Mouse (Mus musculus): Measurements from ENCODE around the gene Meis1. TPM values are rescaled to one million over a fixed set of nuclear protein-coding genes. Genes with fewer than 3 reads are reported as not detected.

Meis1 gene
- polyA plus RNA-seq, 1 experiment from 2014 or later, result 84.7 TPM

DNA sequence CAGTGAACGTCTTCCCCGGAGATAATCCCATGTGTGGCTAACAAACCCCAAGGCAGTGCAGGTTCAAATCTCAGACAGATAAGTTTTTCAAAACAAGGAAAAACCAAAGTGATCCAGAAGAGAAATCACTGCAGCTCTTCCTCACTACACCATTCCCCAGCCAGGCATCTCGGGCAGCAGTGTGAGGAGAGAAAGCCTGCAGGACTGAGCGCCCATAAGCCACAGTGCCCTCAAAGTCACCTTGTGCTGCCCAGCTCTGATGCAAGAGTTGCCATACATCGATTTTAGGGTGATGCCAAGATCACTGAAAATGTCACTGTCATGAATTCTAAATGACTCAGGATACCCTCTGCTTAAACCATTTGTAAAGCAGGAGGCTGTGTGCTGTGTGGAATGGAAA, 15.7 kb downstream of the Meis1 start:
- H3K4me2 ChIP-seq (ENCODE audit: low read depth, low read length), result no peak overlapping the region
- no peak overlapping the region for H3K9ac ChIP-seq (ENCODE audit: low read depth, low read length)
- 0 out of 2 replicates have a peak, but pooled peaks cover 5% of the 10 kb centered on the region for H3K4me1 ChIP-seq (ENCODE audit: control insufficient read depth, insufficient read depth, low read length)
- H3K27ac ChIP-seq (ENCODE audit: low read length), result no peak overlapping the region
- H3K9me3 ChIP-seq (ENCODE audit: control insufficient read depth, low read length), result no peaks in the 10 kb centered on the region
- H3K4me3 ChIP-seq (ENCODE audit: low read length), result no peak overlapping the region
- no peaks in the 10 kb centered on the region for H3K36me3 ChIP-seq (ENCODE audit: control insufficient read depth, insufficient read depth, low read length)
- ATAC-seq, result no peak
- WGBS, result 73% methylated on average over 5 of the region's 5 CpGs
- H3K27me3 ChIP-seq (replicated peaks; ENCODE audit: control insufficient read depth, insufficient read depth, low read length), result no peaks in the 10 kb centered on the region

DNA sequence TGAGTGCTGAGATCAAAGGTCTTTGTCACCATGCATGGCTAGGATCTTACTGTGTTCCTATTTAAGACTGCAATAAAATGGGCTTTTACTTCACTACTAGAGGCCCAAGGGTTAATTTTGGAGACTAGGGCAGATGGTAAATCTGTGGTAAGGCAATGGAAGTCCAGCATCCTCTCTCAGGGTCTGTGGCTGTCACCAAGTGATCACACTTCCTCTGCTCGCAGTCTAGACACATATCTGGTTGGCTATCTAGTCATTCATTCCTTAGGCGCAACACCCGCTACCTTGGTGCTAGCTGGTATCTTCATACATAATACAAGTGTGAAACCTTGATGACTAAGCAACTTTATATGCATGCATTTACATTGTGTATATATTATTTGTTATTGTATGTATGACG, 22.0 kb downstream of the Meis1 start:
- Histone ChIP-seq H3K9me3 (ENCODE audit: control insufficient read depth, low read length) (no peaks in the 10 kb centered on the region), H3K9ac (ENCODE audit: low read depth, low read length) (no peak overlapping the region), H3K4me3 (ENCODE audit: low read length) (no peak overlapping the region), H3K27ac (ENCODE audit: low read length) (no peak overlapping the region), H3K36me3 (ENCODE audit: control insufficient read depth, insufficient read depth, low read length) (peaks cover 9% of the 10 kb centered on the region; the same call in 1 of the 2 replicates), H3K4me1 (ENCODE audit: control insufficient read depth, insufficient read depth, low read length) (no peaks in the 10 kb centered on the region), H3K27me3 (replicated peaks; ENCODE audit: control insufficient read depth, insufficient read depth, low read length) (no peaks in the 10 kb centered on the region), H3K4me2 (ENCODE audit: low read depth, low read length) (no peak overlapping the region)
- ATAC-seq, result no peak
- 92% methylated on average over 4 of the region's 4 CpGs for WGBS

DNA sequence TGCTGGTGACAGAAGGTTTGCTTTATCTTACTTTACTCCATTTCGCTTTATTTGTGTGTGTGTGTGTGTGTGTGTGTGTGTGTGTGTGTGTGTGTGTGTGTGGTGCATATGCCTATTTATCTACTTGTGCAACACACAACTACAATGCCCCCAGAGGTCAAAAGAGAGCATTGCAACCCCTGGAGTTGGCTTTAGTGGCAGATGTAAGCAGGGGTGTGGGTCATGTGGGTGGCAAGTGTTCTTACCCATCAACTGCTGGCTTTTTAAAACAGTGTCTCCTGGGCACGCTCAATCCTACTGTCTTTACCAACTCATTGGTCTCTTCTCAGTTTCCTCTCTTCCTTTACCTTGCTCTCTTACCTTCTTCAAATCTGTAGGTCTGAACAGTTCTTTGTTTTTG, 22.5 kb downstream of the Meis1 start:
- H3K9ac ChIP-seq (ENCODE audit: low read depth, low read length), result no peak overlapping the region
- H3K4me2 ChIP-seq (ENCODE audit: low read depth, low read length), result no peak overlapping the region
- no peak overlapping the region for H3K27ac ChIP-seq (ENCODE audit: low read length)
- WGBS, result 95% methylated on average over 2 of the region's 2 CpGs
- peaks cover 9% of the 10 kb centered on the region; the same call in 1 of the 2 replicates for H3K36me3 ChIP-seq (ENCODE audit: control insufficient read depth, insufficient read depth, low read length)
- ATAC-seq, result no peak
- no peaks in the 10 kb centered on the region for H3K4me1 ChIP-seq (ENCODE audit: control insufficient read depth, insufficient read depth, low read length)
- no peaks in the 10 kb centered on the region for H3K27me3 ChIP-seq (replicated peaks; ENCODE audit: control insufficient read depth, insufficient read depth, low read length)
- no peaks in the 10 kb centered on the region for H3K9me3 ChIP-seq (ENCODE audit: control insufficient read depth, low read length)
- H3K4me3 ChIP-seq (ENCODE audit: low read length), result no peak overlapping the region

DNA sequence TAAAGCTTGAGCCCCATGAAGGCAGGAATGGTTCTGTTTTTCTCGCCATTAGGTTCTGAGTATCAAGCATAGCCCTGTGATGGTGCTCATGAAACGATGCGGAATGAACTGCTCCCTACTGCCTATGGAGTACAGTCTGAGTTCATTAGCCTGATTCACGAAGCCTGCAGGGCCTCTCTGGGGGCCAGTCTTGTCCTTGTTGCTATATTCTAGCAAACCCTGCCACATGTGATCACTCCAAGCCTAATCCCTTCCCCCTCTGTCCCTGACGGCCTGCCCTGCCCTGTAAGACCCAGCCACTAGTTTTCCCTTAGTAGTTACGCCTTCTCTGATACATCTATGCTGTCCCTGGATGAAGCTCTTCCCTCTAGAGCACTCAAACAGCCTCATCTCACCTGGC, 26.0 kb downstream of the Meis1 start:
- no peaks in the 10 kb centered on the region for H3K4me1 ChIP-seq (ENCODE audit: control insufficient read depth, insufficient read depth, low read length)
- no peaks in the 10 kb centered on the region for H3K27me3 ChIP-seq (replicated peaks; ENCODE audit: control insufficient read depth, insufficient read depth, low read length)
- 76% methylated on average over 6 of the region's 6 CpGs for WGBS
- H3K4me2 ChIP-seq (ENCODE audit: low read depth, low read length), result no peak overlapping the region
- H3K36me3 ChIP-seq (ENCODE audit: control insufficient read depth, insufficient read depth, low read length), result peaks cover 15% of the 10 kb centered on the region; the same call in 1 of the 2 replicates
- H3K4me3 ChIP-seq (ENCODE audit: low read length), result no peak overlapping the region
- H3K9ac ChIP-seq (ENCODE audit: low read depth, low read length), result no peak overlapping the region
- H3K9me3 ChIP-seq (ENCODE audit: control insufficient read depth, low read length), result no peaks in the 10 kb centered on the region
- ATAC-seq, result no peak
- H3K27ac ChIP-seq (ENCODE audit: low read length), result no peak overlapping the region

DNA sequence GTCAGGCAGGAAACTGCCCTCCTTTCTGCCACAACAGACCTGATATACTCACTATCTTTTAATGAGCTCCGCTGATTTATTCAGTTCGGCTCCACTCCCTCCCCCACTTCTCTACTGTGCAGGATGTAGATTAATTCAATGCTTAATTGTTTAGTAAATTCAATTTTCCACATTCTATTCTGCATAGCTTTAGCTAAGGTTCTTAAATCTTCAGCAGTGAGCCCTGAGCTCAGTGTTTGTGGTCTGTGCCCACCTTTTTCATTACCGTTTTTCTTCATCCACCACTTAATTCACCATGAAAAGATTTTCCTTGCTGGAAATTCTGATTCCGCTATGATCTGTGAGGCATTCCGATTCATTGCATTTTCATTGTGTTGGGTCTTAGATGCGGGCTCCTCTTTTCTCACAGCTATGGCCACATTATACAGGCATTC, 28.5 kb downstream of the Meis1 start:
- ATAC-seq, result no peak
- H3K27me3 ChIP-seq (replicated peaks; ENCODE audit: control insufficient read depth, insufficient read depth, low read length), result no peaks in the 10 kb centered on the region
- H3K9ac ChIP-seq (ENCODE audit: low read depth, low read length), result no peak overlapping the region
- peaks cover 9% of the 10 kb centered on the region; the same call in 1 of the 2 replicates for H3K36me3 ChIP-seq (ENCODE audit: control insufficient read depth, insufficient read depth, low read length)
- 76% methylated on average over 6 of the region's 6 CpGs for WGBS
- no peak overlapping the region for H3K27ac ChIP-seq (ENCODE audit: low read length)
- no peaks in the 10 kb centered on the region for H3K4me1 ChIP-seq (ENCODE audit: control insufficient read depth, insufficient read depth, low read length)
- no peak overlapping the region for H3K4me2 ChIP-seq (ENCODE audit: low read depth, low read length)
- H3K9me3 ChIP-seq (ENCODE audit: control insufficient read depth, low read length), result no peaks in the 10 kb centered on the region
- no peak overlapping the region for H3K4me3 ChIP-seq (ENCODE audit: low read length)

DNA sequence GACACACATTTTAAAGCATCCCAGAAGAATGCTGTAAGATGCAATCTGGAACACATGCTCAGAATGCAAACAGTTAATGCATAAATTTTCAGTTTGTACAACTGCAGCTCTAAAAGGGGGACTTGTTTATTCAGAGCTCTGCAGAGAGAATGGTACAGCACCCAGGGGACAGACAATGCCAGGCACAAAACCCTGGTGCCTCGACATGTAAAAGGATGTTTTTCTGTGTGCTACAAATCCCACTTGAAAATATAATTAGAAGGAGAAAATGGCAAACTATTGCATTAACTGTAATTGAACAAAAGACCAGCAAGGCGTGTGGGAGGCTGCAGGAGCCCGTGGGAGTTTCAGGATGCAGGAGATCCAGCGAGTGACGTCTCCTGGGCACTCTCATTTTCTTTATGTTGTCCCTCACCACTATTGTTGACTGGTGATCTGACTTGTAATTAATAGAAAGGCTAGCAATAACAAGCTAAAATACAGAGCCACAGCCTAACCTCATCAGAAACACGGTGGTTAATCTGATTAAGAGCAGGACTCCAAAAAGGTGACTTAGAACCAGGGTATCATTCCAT, 29.0 kb downstream of the Meis1 start:
- H3K27ac ChIP-seq (ENCODE audit: low read length), result no peak overlapping the region
- H3K4me3 ChIP-seq (ENCODE audit: low read length), result no peak overlapping the region
- no peak overlapping the region for H3K9ac ChIP-seq (ENCODE audit: low read depth, low read length)
- H3K36me3 ChIP-seq (ENCODE audit: control insufficient read depth, insufficient read depth, low read length), result peaks cover 9% of the 10 kb centered on the region; the same call in 1 of the 2 replicates
- H3K4me1 ChIP-seq (ENCODE audit: control insufficient read depth, insufficient read depth, low read length), result no peaks in the 10 kb centered on the region
- no peak overlapping the region for H3K4me2 ChIP-seq (ENCODE audit: low read depth, low read length)
- H3K27me3 ChIP-seq (replicated peaks; ENCODE audit: control insufficient read depth, insufficient read depth, low read length), result no peaks in the 10 kb centered on the region
- WGBS, result 65% methylated on average over 6 of the region's 6 CpGs
- no peaks in the 10 kb centered on the region for H3K9me3 ChIP-seq (ENCODE audit: control insufficient read depth, low read length)
- no peak for ATAC-seq

DNA sequence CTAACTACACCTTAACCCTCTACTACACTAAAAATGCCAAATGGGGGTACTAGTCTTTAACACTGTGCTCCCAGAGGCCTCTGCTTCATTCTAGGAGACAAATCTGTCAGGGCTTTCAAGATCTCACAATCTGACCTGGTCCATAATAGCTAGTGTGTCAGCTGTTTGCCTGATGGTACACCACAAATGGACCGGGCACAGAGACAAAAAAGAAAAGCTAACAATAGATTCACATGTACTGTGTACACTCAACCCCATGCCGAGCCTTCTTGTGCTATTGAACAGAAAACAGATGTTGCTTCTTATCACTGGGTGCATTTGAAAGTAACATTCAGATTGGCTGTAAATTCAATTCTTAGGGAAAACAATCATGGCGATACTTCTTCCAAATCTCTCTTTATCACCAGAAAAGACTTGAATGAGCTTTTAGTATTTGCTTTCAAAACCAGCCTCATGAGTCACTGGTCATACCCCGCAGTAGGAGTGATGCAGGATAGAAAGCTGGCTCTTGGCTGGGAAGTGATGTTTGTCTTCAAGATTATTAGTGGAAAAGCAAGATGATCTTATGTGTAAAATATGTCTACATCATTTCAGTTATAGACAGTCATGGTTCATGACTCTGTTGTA, 30.0 kb downstream of the Meis1 start:
- Histone ChIP-seq H3K27me3 (replicated peaks; ENCODE audit: control insufficient read depth, insufficient read depth, low read length) (no peaks in the 10 kb centered on the region), H3K36me3 (ENCODE audit: control insufficient read depth, insufficient read depth, low read length) (peaks cover 7% of the 10 kb centered on the region; the same call in 1 of the 2 replicates), H3K9ac (ENCODE audit: low read depth, low read length) (no peak overlapping the region), H3K9me3 (ENCODE audit: control insufficient read depth, low read length) (no peaks in the 10 kb centered on the region), H3K4me2 (ENCODE audit: low read depth, low read length) (no peak overlapping the region), H3K27ac (ENCODE audit: low read length) (no peak overlapping the region), H3K4me1 (ENCODE audit: control insufficient read depth, insufficient read depth, low read length) (no peaks in the 10 kb centered on the region), H3K4me3 (ENCODE audit: low read length) (no peak overlapping the region)
- no peak for ATAC-seq
- 71% methylated on average over 4 of the region's 4 CpGs for WGBS

DNA sequence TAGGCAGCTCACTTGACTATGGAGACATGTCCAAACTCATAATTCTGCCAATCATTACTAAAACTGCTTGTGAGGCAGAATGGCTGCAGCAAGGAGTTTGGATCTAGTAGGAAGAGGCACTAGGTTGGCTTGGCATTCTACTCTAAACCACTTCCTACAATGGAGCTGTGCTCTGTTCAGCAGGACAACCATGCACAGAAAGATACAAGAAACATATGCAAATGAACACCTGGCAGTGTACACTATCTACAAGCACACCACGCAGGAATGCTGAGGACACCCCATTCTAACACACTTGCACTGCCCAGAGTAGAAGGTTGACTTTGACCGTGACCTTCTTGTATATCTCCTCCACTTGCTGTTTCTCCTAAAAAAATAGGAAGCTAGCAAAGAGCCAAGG, 35.0 kb downstream of the Meis1 start:
- no peak overlapping the region for H3K4me2 ChIP-seq (ENCODE audit: low read depth, low read length)
- ATAC-seq, result no peak
- H3K9me3 ChIP-seq (ENCODE audit: control insufficient read depth, low read length), result no peaks in the 10 kb centered on the region
- WGBS, result 78% methylated on average over 2 of the region's 2 CpGs
- H3K27me3 ChIP-seq (replicated peaks; ENCODE audit: control insufficient read depth, insufficient read depth, low read length), result no peaks in the 10 kb centered on the region
- H3K4me1 ChIP-seq (ENCODE audit: control insufficient read depth, insufficient read depth, low read length), result peaks cover 14% of the 10 kb centered on the region
- no peak overlapping the region for H3K27ac ChIP-seq (ENCODE audit: low read length)
- no peak overlapping the region for H3K9ac ChIP-seq (ENCODE audit: low read depth, low read length)
- H3K36me3 ChIP-seq (ENCODE audit: control insufficient read depth, insufficient read depth, low read length), result 0 out of 2 replicates have a peak, but pooled peaks cover 4% of the 10 kb centered on the region
- H3K4me3 ChIP-seq (ENCODE audit: low read length), result no peak overlapping the region

DNA sequence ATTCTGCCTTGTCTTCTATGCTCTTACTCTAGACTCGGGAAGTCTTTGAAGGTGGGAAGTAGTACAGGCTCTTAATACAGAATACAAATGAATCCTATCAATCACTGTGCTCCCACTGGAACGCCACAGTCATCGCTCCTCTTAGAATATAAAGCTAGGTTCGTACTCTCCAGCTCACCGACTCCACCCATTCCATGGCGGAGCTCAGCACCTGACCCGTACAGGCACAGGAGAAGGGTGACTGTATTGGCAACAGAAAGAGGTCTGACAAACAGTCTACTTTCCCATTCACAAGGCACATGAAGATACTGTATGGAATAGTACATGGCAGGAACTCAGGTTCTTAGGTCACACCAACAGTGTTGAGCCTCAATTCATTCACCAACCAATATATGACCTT, 35.5 kb downstream of the Meis1 start:
- no peak overlapping the region for H3K4me3 ChIP-seq (ENCODE audit: low read length)
- peaks cover 14% of the 10 kb centered on the region for H3K4me1 ChIP-seq (ENCODE audit: control insufficient read depth, insufficient read depth, low read length)
- no peak overlapping the region for H3K27ac ChIP-seq (ENCODE audit: low read length)
- H3K9ac ChIP-seq (ENCODE audit: low read depth, low read length), result no peak overlapping the region
- no peak for ATAC-seq
- WGBS, result 74% methylated on average over 7 of the region's 7 CpGs
- H3K27me3 ChIP-seq (replicated peaks; ENCODE audit: control insufficient read depth, insufficient read depth, low read length), result no peaks in the 10 kb centered on the region
- no peaks in the 10 kb centered on the region for H3K9me3 ChIP-seq (ENCODE audit: control insufficient read depth, low read length)
- H3K36me3 ChIP-seq (ENCODE audit: control insufficient read depth, insufficient read depth, low read length), result 0 out of 2 replicates have a peak, but pooled peaks cover 4% of the 10 kb centered on the region
- no peak overlapping the region for H3K4me2 ChIP-seq (ENCODE audit: low read depth, low read length)

All from intestine, embryonic 16.5 days (tissue).